Mouse (Mus musculus) myocyte (in vitro differentiated cells): Measurements from ENCODE around the gene Zfhx3. TPM values are rescaled to one million over a fixed set of nuclear protein-coding genes. Genes with fewer than 3 reads are reported as not detected.

ENCODE experiments used
- H3K27me3 ChIP-seq: one replicate; pipeline ENCODE4 v1.6.1; 2011; ENCODE audit not compliant: control insufficient read depth, insufficient read depth, insufficient read length
- H3K36me3 ChIP-seq: one replicate; pipeline ENCODE4 v1.6.1; 2011; ENCODE audit not compliant: control insufficient read depth, insufficient read depth
- H3K4me2 ChIP-seq: one replicate; pipeline ENCODE4 v1.6.1; 2011; ENCODE audit warnings: low read depth, control low read depth
- H3K4me3 ChIP-seq: one replicate; pipeline ENCODE4 v1.5.1; 2011; ENCODE audit warnings: mild to moderate bottlenecking, control low read depth, moderate library complexity
- H3K79me2 ChIP-seq: one replicate; pipeline ENCODE4 v1.6.1; 2011; ENCODE audit not compliant: control insufficient read depth, insufficient read depth
- H3ac ChIP-seq: one replicate; pipeline ENCODE4 v1.6.1; 2011; ENCODE audit not compliant: control insufficient read depth, insufficient read length
- CEBPB ChIP-seq: IDR thresholded peaks from 2 replicates; pipeline ENCODE4 v1.6.1; 2011; ENCODE audit warnings: mild to moderate bottlenecking, moderate library complexity; ENCODE audit not compliant: poor library complexity, insufficient read depth, severe bottlenecking
- E2F4 ChIP-seq: IDR thresholded peaks from one replicate; pipeline ENCODE4 v1.6.1; 2011; ENCODE audit warnings: mild to moderate bottlenecking, control low read depth, moderate library complexity; ENCODE audit not compliant: insufficient read depth
- MAX ChIP-seq: IDR thresholded peaks from one replicate; pipeline ENCODE4 v1.6.1; 2011; ENCODE audit warnings: low read depth, mild to moderate bottlenecking, control low read depth
- MYOD1 ChIP-seq, 3 experiments: IDR thresholded peaks; one replicate each; pipeline ENCODE4 v1.6.1; 2011; ENCODE audit warnings: control low read depth in 2 of 3, low read depth in 2 of 3, mild to moderate bottlenecking in 2 of 3, moderate library complexity in 1 of 3; ENCODE audit not compliant: insufficient read length in 2 of 3, control insufficient read depth in 1 of 3
- MYOG ChIP-seq, 3 experiments: IDR thresholded peaks; one replicate each; pipeline ENCODE4 v1.6.1; 2011; ENCODE audit warnings: control low read depth in 2 of 3, low read depth in 2 of 3, mild to moderate bottlenecking in 2 of 3; ENCODE audit not compliant: insufficient read length in 2 of 3, control insufficient read depth in 1 of 3, insufficient read depth in 1 of 3
- POLR2A ChIP-seq: IDR thresholded peaks from one replicate; pipeline ENCODE4 v1.6.1; 2011; ENCODE audit warnings: low read depth, mild to moderate bottlenecking, control low read depth, moderate library complexity; ENCODE audit not compliant: insufficient read length
- POLR2AphosphoS2 ChIP-seq: IDR thresholded peaks from one replicate; pipeline ENCODE4 v1.6.1; 2011; ENCODE audit warnings: low read depth, control low read depth; ENCODE audit not compliant: insufficient read length
- REST ChIP-seq: IDR thresholded peaks from one replicate; pipeline ENCODE4 v1.6.1; 2011; ENCODE audit warnings: mild to moderate bottlenecking, control low read depth, moderate library complexity; ENCODE audit not compliant: insufficient read depth, insufficient read length
- SRF ChIP-seq: IDR thresholded peaks from one replicate; pipeline ENCODE4 v1.6.1; 2011; ENCODE audit warnings: low read depth; ENCODE audit not compliant: control insufficient read depth, insufficient read length
- TCF12 ChIP-seq: IDR thresholded peaks from one replicate; pipeline ENCODE4 v1.6.1; 2011; ENCODE audit warnings: mild to moderate bottlenecking, control low read depth; ENCODE audit not compliant: poor library complexity, insufficient read depth, severe bottlenecking
- TCF3 ChIP-seq: IDR thresholded peaks from one replicate; pipeline ENCODE4 v1.6.1; 2011; ENCODE audit warnings: low read depth, control low read depth; ENCODE audit not compliant: insufficient read length
- USF1 ChIP-seq: IDR thresholded peaks from one replicate; pipeline ENCODE4 v1.6.1; 2011; ENCODE audit warnings: low read depth, mild to moderate bottlenecking, control low read depth, moderate library complexity
- polyA plus RNA-seq: library from polyadenylated mRNA; unstranded; fragments of >200 nt; fragmentation: generic; extraction: Trizol; gene quantifications from one replicate; pipeline ENCODE4 v1.2.1, GENCODE M21; 2012; ENCODE audit warnings: missing spikeins

Gene Zfhx3
- polyA plus RNA-seq, 1 experiment = 3.0 TPM

DNA sequence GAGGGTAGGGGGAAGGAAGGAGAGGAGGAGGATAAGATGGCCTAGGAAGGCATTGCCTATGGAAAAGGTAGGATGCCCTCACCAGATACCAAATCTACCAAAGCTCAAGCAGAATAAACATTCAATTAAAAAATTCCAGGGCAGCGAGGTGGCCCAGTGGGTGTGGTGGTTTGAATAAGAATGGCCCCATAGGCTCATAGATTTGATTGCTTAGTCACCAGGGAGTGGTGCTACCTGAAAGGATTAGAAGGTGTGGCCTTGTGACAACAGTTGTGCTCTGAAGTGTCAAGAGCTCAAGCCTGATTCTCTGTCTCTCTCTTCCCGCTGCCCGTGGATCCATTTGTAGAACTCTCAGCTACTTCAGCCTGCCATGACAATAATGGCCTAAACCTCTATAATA, 703.2 kb downstream of the Zfhx3 start:
- TF ChIP-seq REST (no peak), MAX (no peak), POLR2A (no peak), POLR2AphosphoS2 (no peak), SRF (no peak), MYOG (IDR thresholded peaks at IDR 0.05; ENCODE audit: control insufficient read depth in 1 of 3, insufficient read depth in 1 of 3, insufficient read length in 2 of 3, low read depth in 2 of 3) (no peak), TCF3 (no peak), E2F4 (no peak), CEBPB (no peak), USF1 (no peak), TCF12 (no peak), MYOD1 (IDR thresholded peaks at IDR 0.05; ENCODE audit: control insufficient read depth in 1 of 3, insufficient read length in 2 of 3, low read depth in 2 of 3) (no peak)

DNA sequence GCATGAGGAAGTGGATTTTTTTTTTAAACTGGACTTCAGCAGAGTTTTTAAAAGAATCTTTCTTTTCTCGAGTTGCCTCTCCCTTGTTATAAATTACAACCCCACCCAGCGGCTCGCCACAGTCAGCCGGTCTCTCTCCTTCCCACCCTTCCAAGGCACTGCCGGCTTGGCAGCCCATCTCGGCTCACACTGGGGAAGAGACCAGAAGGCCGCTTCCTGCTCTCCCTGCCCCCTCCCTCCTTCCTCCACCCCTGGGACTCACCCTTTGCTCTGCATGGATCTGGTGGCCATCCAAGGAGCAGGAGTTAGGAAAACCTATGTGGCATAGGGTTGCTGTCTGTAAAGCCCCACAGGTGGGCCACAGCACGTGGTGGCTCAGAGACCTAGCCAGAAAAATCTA, 705.1 kb downstream of the Zfhx3 start:
- no peak overlapping the region for H3K4me2 ChIP-seq
- TF ChIP-seq MYOG (IDR thresholded peaks at IDR 0.05; ENCODE audit: control insufficient read depth in 1 of 3, insufficient read depth in 1 of 3, insufficient read length in 2 of 3, low read depth in 2 of 3) (no peak), SRF (no peak), E2F4 (no peak), TCF12 (no peak), POLR2A (no peak), CEBPB (no peak), USF1 (no peak), MAX (no peak), TCF3 (no peak), POLR2AphosphoS2 (no peak), MYOD1 (IDR thresholded peaks at IDR 0.05; ENCODE audit: control insufficient read depth in 1 of 3, insufficient read length in 2 of 3, low read depth in 2 of 3) (no peak), REST (no peak)
- H3K27me3 ChIP-seq = no peaks in the 10 kb centered on the region
- no peaks in the 10 kb centered on the region for H3K79me2 ChIP-seq
- no peak overlapping the region for H3K4me3 ChIP-seq
- H3ac ChIP-seq = no peak overlapping the region
- no peaks in the 10 kb centered on the region for H3K36me3 ChIP-seq

More for the DNA sequence above, 703.2 kb downstream of the Zfhx3 start:
- H3K36me3 ChIP-seq = no peaks in the 10 kb centered on the region
- H3K4me3 ChIP-seq = no peak overlapping the region
- H3K4me2 ChIP-seq = no peak overlapping the region
- H3K79me2 ChIP-seq = no peaks in the 10 kb centered on the region
- H3K27me3 ChIP-seq = peaks cover 5% of the 10 kb centered on the region
- no peak overlapping the region for H3ac ChIP-seq

DNA sequence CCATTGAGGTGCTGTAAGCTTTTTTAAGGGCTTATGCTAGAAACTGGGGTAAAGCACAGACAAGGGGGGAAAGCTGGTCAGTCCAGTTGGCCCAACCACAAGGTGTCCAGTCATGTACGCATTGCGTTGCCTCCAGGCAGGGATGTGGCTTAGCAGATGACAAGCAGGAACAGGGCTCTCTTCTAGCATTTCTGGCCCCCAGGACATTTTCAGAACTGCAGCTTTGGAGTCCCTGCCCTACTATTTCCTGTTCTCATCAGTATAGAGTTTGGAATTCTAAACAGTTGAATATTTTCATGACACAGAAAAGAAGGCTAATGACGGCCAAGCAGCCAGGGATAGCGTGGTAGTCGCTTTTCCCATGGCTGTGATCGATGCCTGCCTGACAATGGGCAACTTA, 706.5 kb downstream of the Zfhx3 start:
- no peak overlapping the region for H3K4me2 ChIP-seq
- H3K27me3 ChIP-seq = no peaks in the 10 kb centered on the region
- H3K79me2 ChIP-seq = no peaks in the 10 kb centered on the region
- no peaks in the 10 kb centered on the region for H3K36me3 ChIP-seq
- no peak for TF ChIP-seq MYOG (IDR thresholded peaks at IDR 0.05; ENCODE audit: control insufficient read depth in 1 of 3, insufficient read depth in 1 of 3, insufficient read length in 2 of 3, low read depth in 2 of 3)
- TF ChIP-seq POLR2AphosphoS2 = no peak
- no peak for TF ChIP-seq MAX
- no peak for TF ChIP-seq SRF
- no peak for TF ChIP-seq TCF3
- no peak for TF ChIP-seq POLR2A
- TF ChIP-seq TCF12 = no peak
- no peak for TF ChIP-seq REST
- H3ac ChIP-seq = no peak overlapping the region
- no peak overlapping the region for H3K4me3 ChIP-seq

DNA sequence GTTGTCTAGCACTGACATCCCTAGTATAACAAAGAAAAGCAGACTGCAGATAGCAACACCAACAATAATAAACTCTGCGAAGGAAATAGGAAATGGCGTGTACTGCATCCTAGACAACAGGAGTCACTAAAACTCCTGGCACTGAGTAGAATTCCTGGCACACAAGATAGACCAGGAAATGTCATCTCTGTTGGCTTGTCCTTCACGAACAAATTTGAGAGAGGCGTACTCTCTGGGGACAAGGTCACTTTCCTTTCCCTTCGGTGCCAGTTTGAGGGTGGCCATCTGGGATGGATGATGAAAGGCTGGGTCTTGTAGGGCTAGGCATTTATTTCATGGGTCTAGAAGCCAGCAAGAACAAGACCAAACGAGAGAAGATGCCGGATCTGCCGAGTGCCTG, 708.4 kb downstream of the Zfhx3 start:
- H3K4me3 ChIP-seq = no peak overlapping the region
- H3K79me2 ChIP-seq = no peaks in the 10 kb centered on the region
- no peak overlapping the region for H3ac ChIP-seq
- H3K36me3 ChIP-seq = no peaks in the 10 kb centered on the region
- H3K27me3 ChIP-seq = peaks cover 4% of the 10 kb centered on the region
- no peak overlapping the region for H3K4me2 ChIP-seq
- no peak for TF ChIP-seq CEBPB
- TF ChIP-seq REST = no peak
- TF ChIP-seq POLR2AphosphoS2 = no peak
- no peak for TF ChIP-seq MAX
- TF ChIP-seq SRF = no peak
- no peak for TF ChIP-seq TCF3
- no peak for TF ChIP-seq MYOG (IDR thresholded peaks at IDR 0.05; ENCODE audit: control insufficient read depth in 1 of 3, insufficient read depth in 1 of 3, insufficient read length in 2 of 3, low read depth in 2 of 3)
- no peak for TF ChIP-seq TCF12
- TF ChIP-seq USF1 = no peak
- TF ChIP-seq E2F4 = no peak
- TF ChIP-seq POLR2A = no peak
- TF ChIP-seq MYOD1 (IDR thresholded peaks at IDR 0.05; ENCODE audit: control insufficient read depth in 1 of 3, insufficient read length in 2 of 3, low read depth in 2 of 3) = no peak

DNA sequence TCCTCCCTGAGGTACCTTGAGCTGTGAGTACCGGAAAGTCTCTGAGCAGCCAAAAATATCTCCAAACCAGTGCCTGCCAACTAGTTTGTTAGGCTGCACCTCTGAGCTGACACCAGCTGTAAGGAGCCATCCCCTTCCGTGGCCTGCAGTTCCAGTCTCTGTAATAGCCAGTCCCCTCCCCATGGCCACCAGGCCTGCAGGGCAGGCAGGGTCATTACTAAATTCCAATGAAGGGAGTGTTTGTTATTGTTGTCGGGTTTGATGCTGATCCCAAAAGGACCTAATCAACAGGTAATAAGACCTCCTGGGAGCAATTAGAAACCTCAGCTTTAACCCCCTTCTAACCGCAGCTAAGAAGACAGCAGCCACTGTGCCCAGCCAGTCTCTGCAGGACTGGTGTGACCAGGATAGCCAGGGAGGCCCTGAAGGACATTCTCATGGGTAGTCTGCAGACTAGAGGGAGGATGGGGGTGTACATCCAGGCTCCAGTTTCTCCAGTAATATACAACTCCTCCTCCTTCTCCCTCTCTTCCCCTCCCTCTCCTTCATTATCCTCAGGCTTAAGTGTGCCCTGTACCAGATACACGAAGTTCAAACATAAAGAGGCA, 719.1 kb downstream of the Zfhx3 start:
- Histone ChIP-seq H3K36me3 (no peaks in the 10 kb centered on the region), H3ac (no peak overlapping the region), H3K27me3 (no peaks in the 10 kb centered on the region), H3K4me2 (no peak overlapping the region), H3K79me2 (no peaks in the 10 kb centered on the region), H3K4me3 (no peak overlapping the region)
- no peak for TF ChIP-seq USF1
- no peak for TF ChIP-seq MYOD1 (IDR thresholded peaks at IDR 0.05; ENCODE audit: control insufficient read depth in 1 of 3, insufficient read length in 2 of 3, low read depth in 2 of 3)
- TF ChIP-seq TCF12 = no peak
- TF ChIP-seq MYOG (IDR thresholded peaks at IDR 0.05; ENCODE audit: control insufficient read depth in 1 of 3, insufficient read depth in 1 of 3, insufficient read length in 2 of 3, low read depth in 2 of 3) = no peak
- no peak for TF ChIP-seq POLR2AphosphoS2
- no peak for TF ChIP-seq POLR2A
- TF ChIP-seq TCF3 = no peak
